Mouse (Mus musculus): ENCODE results near the gene Dmac2. TPM values are rescaled to one million over a fixed set of nuclear protein-coding genes. Genes with fewer than 3 reads are reported as not detected.

The Dmac2 gene
- 78.3 TPM for polyA plus RNA-seq (2017; shearing (Covaris generic))

DNA sequence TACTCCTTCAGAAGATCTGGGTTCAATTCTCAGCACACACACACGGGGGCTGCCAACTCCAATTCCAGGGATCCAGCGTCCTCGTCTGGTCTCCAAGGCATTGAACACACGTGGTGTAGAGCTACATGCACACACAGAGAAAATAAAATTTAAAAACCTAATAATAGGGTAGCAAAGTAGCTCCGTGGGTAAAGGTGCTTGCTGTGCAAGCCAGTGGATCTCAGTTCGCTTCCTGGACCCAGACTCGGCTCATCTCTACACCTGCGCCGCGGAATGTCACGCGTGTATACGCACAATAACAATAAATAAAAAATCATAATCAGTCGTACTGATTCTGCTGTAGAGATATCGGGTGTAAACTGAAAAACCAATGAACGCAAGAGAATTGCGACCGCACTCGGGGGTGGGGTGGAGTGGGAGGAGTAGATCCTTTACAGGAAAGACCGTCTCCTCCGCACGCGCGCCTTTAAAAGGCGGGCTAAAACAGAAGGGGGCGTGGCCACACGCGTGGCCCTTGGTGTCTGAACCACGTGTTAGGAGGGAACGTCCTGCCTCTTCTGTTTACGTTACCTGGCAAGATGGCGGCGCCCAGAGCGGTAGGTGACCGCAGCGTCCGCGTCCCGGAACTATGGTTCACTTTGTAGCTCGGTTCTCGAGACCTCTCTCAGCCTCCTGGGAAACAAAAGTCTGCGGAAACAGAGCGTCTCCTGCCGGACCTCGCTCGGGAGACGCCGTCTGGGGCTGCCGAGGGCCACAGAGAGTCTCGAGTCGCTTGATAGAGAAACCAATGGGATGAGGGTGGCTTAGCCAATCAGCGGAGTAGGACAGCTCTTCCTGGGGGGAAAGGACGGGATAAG is at the start of gene Dmac2:
Dmac2 (plus strand) TSS at position 550 of the 857 bp plus-strand sequence.

GRCm38 (mm10) chr7:25615706-25616011 is 3.6 kb upstream of the Dmac2 start, which contains the start of gene Erich4:
Gene Erich4 (minus strand): TSS chr7:25615892.

DNA sequence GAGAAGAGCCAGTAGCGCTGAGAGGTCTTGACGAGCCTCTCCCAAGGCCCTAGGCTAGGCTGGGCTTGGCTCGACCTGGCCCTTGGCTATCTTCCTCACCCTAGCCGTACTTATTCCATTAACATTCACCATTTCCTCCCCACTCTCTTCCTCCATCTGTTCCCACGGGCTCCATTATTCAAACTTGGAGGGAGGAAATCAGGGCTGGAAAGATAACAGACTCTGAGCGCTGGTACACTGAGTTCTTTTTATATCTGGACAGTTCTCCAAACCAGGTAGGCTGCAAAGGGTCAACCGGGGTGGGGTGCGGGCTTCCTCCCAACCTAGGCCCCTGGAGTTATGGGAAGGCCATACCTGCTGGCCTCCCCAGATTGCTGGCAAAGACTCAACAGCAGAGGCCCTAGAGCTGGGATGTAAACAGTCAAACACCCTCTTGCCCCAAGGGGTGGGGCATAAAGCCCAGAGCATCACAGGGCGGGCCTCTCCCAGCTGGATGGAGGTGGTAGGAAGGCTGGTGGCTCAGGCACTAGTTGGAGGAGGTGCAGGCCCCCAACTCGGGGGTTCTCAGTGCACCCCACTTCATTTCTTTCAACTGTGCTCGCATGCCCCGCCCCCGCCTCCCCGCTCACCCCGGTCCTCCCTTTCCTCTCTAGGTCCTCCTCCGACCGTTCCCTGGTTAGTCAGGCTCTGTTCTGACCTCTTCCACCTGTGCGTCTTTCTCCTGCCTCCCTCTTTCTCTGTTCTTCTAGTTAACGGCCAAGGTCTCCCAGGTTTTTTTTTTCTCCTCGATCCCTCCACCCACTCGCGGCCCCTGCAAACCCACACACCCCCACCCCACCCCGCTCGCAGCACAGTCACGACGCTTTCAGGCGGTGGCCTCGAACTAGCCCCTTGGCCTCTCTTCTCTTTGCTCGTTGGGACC is 7.6 kb downstream of the Dmac2 start, which contains the start of gene B3gnt8:
B3gnt8 (plus strand) TSS at position 146 of the 922 bp plus-strand sequence.

DNA sequence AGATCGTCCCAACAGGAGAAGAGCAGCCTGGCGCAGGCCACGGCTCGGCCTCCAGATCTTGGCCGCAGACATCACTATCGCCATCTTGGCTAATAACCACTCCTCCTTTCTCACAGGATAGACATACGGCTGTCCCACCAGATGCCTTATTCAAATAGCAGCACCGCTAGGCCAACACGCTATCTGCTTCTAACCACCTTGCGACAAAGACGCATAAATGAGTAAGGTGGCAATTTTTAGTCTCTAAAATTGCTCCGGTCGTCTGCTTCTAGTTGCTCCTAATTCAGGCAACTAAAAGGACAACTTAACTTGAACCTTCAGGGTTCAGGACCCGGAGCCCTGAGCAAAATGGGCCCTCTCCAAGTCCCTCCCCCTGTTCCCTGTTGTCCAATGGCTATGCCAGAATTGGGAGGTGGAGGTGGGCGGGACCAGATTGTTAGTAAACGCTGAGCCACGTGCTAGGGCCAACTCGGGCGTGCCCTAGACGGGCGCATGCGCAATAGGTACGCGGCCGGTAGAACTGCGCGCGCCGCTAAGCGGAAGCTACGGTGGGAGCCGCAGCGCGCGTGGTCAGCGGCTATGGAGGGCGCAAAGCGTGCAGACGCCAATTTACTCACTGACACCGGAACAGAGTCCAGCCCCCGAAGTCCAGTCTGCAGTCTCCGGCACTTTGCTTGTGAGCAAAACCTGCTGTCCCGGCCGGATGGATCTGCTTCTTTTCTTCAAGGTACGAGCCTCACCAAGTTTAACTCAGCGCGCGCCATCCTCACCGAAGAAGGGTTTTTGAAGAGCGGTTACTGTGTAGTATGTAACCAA is 39.7 kb downstream of the Dmac2 start, which contains the start of the genes Bckdha and Exosc5:
Bckdha (minus strand) TSS at position 325 of the 816 bp plus-strand sequence.
Exosc5 (plus strand) TSS at position 508 of the 816 bp plus-strand sequence.

GRCm38 (mm10) chr7:25674719-25675300 is 55.6 kb downstream of the Dmac2 start, which contains the start of gene Tmem91:
Gene Tmem91 (minus strand): TSS chr7:25675166.

Other genes starting within 250 kb of the Dmac2 start
- gene Cnfn, start 249.7 kb upstream of the Dmac2 start, polyA plus RNA-seq (2017; shearing (Covaris generic)): not detected
- 16.9 TPM for gene Lipe, start 220.7 kb upstream of the Dmac2 start, polyA plus RNA-seq (2017; shearing (Covaris generic))
- 0.52 TPM for gene Cxcl17, start 206.5 kb upstream of the Dmac2 start, polyA plus RNA-seq (2017; shearing (Covaris generic))
- 0.60 TPM for gene Ceacam1, start 141.8 kb upstream of the Dmac2 start, polyA plus RNA-seq (2017; shearing (Covaris generic))
- gene Ceacam2, start 79.6 kb upstream of the Dmac2 start, polyA plus RNA-seq (2017; shearing (Covaris generic)): not detected
- not detected for gene Erich4, start 3.5 kb upstream of the Dmac2 start, polyA plus RNA-seq (2017; shearing (Covaris generic))
- gene B3gnt8, start 7.2 kb downstream of the Dmac2 start, polyA plus RNA-seq (2017; shearing (Covaris generic)): 0.84 TPM
- 58.4 TPM for gene Bckdha, start 39.6 kb downstream of the Dmac2 start, polyA plus RNA-seq (2017; shearing (Covaris generic))
- gene Exosc5, start 39.8 kb downstream of the Dmac2 start, polyA plus RNA-seq (2017; shearing (Covaris generic)): 124 TPM
- gene Tmem91, start 55.8 kb downstream of the Dmac2 start, polyA plus RNA-seq (2017; shearing (Covaris generic)): 5.8 TPM
- gene B9d2, start 61.4 kb downstream of the Dmac2 start, polyA plus RNA-seq (2017; shearing (Covaris generic)): 57.4 TPM
- 74.0 TPM for gene Tgfb1, start 67.6 kb downstream of the Dmac2 start, polyA plus RNA-seq (2017; shearing (Covaris generic))
- gene Ccdc97, start 99.7 kb downstream of the Dmac2 start, polyA plus RNA-seq (2017; shearing (Covaris generic)): 78.0 TPM
- 64.0 TPM for gene Hnrnpul1, start 135.3 kb downstream of the Dmac2 start, polyA plus RNA-seq (2017; shearing (Covaris generic))
- gene Axl, start 169.3 kb downstream of the Dmac2 start, polyA plus RNA-seq (2017; shearing (Covaris generic)): 66.4 TPM
- 5.8 TPM for gene Cyp2s1, start 197.5 kb downstream of the Dmac2 start, polyA plus RNA-seq (2017; shearing (Covaris generic))